Mouse (Mus musculus): ENCODE results near the gene Rbm12b1. TPM values are rescaled to one million over a fixed set of nuclear protein-coding genes. Genes with fewer than 3 reads are reported as not detected.
A peak's percentile ranks its signal among the peaks of the same experiment; 100 is the strongest.
"Not testable (repeated sequence)": the region's sequence is repeated elsewhere in the genome, so short reads cannot be mapped to it uniquely, and the experiment has no call there.

The Rbm12b1 gene
- 4.4 and 5.5 TPM in 2 replicates for polyA plus RNA-seq (2012; rRNA removed)

- DNase-seq (ENCODE audit: low read depth), result peak; percentile 10
Observed at GRCm38 (mm10) chr4:12140141-12140567, at the start of gene Rbm12b1. Rbm12b1 (plus strand) TSS chr4:12140264.

- DNase-seq (ENCODE audit: low read depth), result not testable (repeated sequence)
Observed at GRCm38 (mm10) chr4:12140592-12141062, 563 bp downstream of the Rbm12b1 start.

GRCm38 (mm10) chr4:12141516-12141915, 1.5 kb downstream of the Rbm12b1 start:
- not testable (repeated sequence) for DNase-seq (ENCODE audit: low read depth)

GRCm38 (mm10) chr4:12147660-12148059, 7.6 kb downstream of the Rbm12b1 start:
- DNase-seq (ENCODE audit: low read depth), result no peak

- no peak for DNase-seq (ENCODE audit: low read depth)
Observed at GRCm38 (mm10) chr4:12170986-12171317, 30.9 kb downstream of the Rbm12b1 start.

GRCm38 (mm10) chr4:12171318-12172091, 31.4 kb downstream of the Rbm12b1 start, which contains the start of gene Fam92a:
Fam92a (minus strand) TSS chr4:12172015.
- DNase-seq (ENCODE audit: low read depth), result no peak

GRCm38 (mm10) chr4:12178992-12179391, 38.9 kb downstream of the Rbm12b1 start:
- DNase-seq (ENCODE audit: low read depth), result no peak

Other genes with a start within 250 kb of the Rbm12b1 start
- gene Gm10604, start 159.0 kb upstream of the Rbm12b1 start, polyA plus RNA-seq (2012; rRNA removed), result not detected in 2 replicates
- 2.6 and 2.8 TPM in 2 replicates for gene Rbm12b2, start 50.8 kb upstream of the Rbm12b1 start, polyA plus RNA-seq (2012; rRNA removed)
- 5.9 and 11.3 TPM in 2 replicates for gene Fam92a, start 31.8 kb downstream of the Rbm12b1 start, polyA plus RNA-seq (2012; rRNA removed)

Data from gonadal fat pad, adult 2 months (tissue).